Mouse (Mus musculus) cortical plate, adult 2 months (tissue): ENCODE measurements at regions not wholly inside any gene's neighbourhood (a gene's known extent, or its start where the extent isn't known, plus 50 kb on each side); places are given as distances from the start of the nearest gene placed in this dataset.

Source experiments
- CTCF ChIP-seq: fragments of 200-500 bp; IDR thresholded peaks from 2 replicates; pipeline ENCODE4 v1.5.1; 2011; ENCODE audit warnings: mild to moderate bottlenecking, control low read depth, low read length; ENCODE audit not compliant: insufficient read depth; ENCODE audit errors: extremely low read depth
- POLR2A ChIP-seq: fragments of 200-500 bp; IDR thresholded peaks from 2 replicates; pipeline ENCODE4 v1.6.1; 2011; ENCODE audit warnings: mild to moderate bottlenecking, low read length, control low read depth; ENCODE audit not compliant: insufficient read depth; ENCODE audit errors: extremely low read depth

DNA sequence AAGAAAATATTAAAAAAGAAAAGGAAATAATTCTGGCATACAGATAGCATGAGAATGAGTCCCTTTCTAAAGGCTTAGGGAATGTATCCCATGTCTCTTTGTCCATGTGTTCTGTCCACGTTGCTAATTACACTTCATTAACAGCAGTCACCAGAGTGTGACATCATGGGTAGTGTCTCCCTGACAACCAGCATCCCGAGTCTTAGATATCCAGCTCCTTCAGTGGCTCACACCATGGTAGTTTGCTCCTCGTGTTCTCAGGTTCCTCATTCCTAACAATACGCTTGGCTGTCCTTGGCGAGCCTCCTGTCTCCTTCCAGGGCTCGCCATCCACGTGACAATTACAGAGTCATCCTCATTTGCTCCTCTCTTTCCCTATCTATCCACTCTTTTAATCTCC, 388.1 kb upstream of the Dynlrb2 start:
- no peak for TF ChIP-seq CTCF
- no peak for TF ChIP-seq POLR2A
